Mouse (Mus musculus): ENCODE data around the gene Isy1.

- no peak for TF ChIP-seq CTCF (IDR thresholded peaks at IDR 0.05; ENCODE audit: low read depth, low read length)
- no peak for TF ChIP-seq POLR2A (IDR thresholded peaks at IDR 0.05; ENCODE audit: insufficient read depth, low read length)
These were observed 37.0 kb upstream of the Isy1 start for GRCm38 (mm10) chr6:87875562-87875961.
